In genomic region chr2:129174474-129174873, GRCm38 (mm10) we compare ENCODE assay signal across 8 mouse cellular contexts. TPM values are rescaled to one million over a fixed set of nuclear protein-coding genes. Genes with fewer than 3 reads are reported as not detected.
A peak's percentile ranks its signal among the peaks of the same experiment; 100 is the strongest.
DNase-seq lines count a peak whose midpoint lies in the region; ATAC-seq and TF ChIP-seq lines count a peak whose summit lies in the region.

No protein-coding gene starts in this region.

- WGBS in kidney, adult 2 months = 20% methylated on average over 7 of the region's 7 CpGs
- WGBS in liver, embryonic 12.5 days (ENCODE audit: insufficient replicate concordance) = 35% methylated on average over 7 of the region's 7 CpGs

- TF ChIP-seq CTCF in kidney, adult 2 months (conservative IDR thresholded peaks at IDR 0.05; ENCODE audit: insufficient read depth, insufficient read length, low read depth, low read length) = peak; percentile 94

- no peaks in the 10 kb centered on the region for H3K9me3 ChIP-seq in liver, embryonic 12.5 days (replicated peaks)

- no peak overlapping the region for H3K4me3 ChIP-seq in kidney, adult 2 months (ENCODE audit: insufficient read depth, low read depth, low read length)
- no peak overlapping the region for H3K4me3 ChIP-seq in liver, embryonic 12.5 days

- no peaks in the 10 kb centered on the region for H3K27me3 ChIP-seq in kidney, adult 2 months (replicated peaks; ENCODE audit: control insufficient read depth, insufficient read depth, low read length)
- H3K27me3 ChIP-seq in liver, embryonic 12.5 days (replicated peaks) = peaks cover 8% of the 10 kb centered on the region; the same call in 1 of the 2 replicates

- no peaks in the 10 kb centered on the region for H3K36me3 ChIP-seq in kidney, adult 2 months (ENCODE audit: control insufficient read depth, insufficient read depth, low read length)
- H3K36me3 ChIP-seq in liver, embryonic 12.5 days = no peaks in the 10 kb centered on the region

- H3K9ac ChIP-seq in liver, embryonic 12.5 days = no peak overlapping the region

- no peaks in the 10 kb centered on the region for H3K4me1 ChIP-seq in kidney, adult 2 months (ENCODE audit: control insufficient read depth, insufficient read depth, low read length)
- peaks cover 13% of the 10 kb centered on the region; the same call in 1 of the 2 replicates for H3K4me1 ChIP-seq in liver, embryonic 12.5 days

- no peak for TF ChIP-seq POLR2A in kidney, adult 2 months (IDR thresholded peaks at IDR 0.05; ENCODE audit: low read depth, low read length)

- no peak overlapping the region for H3K4me2 ChIP-seq in liver, embryonic 12.5 days

- DNase-seq in 416B (ENCODE audit: low read depth) (peak; percentile 81), MN1 (ENCODE audit: low spot score) (peak; percentile 51)
- peak; percentile 62 to 71 for DNase-seq in cerebellum, postnatal 25 days
- peak; percentile 15 to 18 for DNase-seq in gastrocnemius, postnatal 36 days
- DNase-seq in kidney, adult 2 months = peak; percentile 74
- DNase-seq in retina, embryonic 14.5 days (ENCODE audit: low spot score) = peak; percentile 68
- DNase-seq in yolk sac, embryonic 10.5 days (ENCODE audit: low spot score) = peak; percentile 19

- peak; percentile 68 for ATAC-seq in liver, embryonic 12.5 days

- intact Hi-C loops in gastrocnemius, postnatal 36 days (cut with DNase I) = loop anchor here (1.0 kb wide), 1 partner anchor 85 kb away; no protein-coding TSS in a partner anchor

- no peak overlapping the region for H3K27ac ChIP-seq in kidney, adult 2 months (ENCODE audit: insufficient read depth, low read depth, low read length)
- H3K27ac ChIP-seq in liver, embryonic 12.5 days = no peak overlapping the region

RNA-seq across cellular contexts. Expression of gene Slc20a1, which starts 24.1 kb away (rescaled TPM):
- 10 to 100 TPM in 1 of 2 experiments, 1 to 10 TPM in 1; 7.9 to 10.5 TPM for total RNA-seq in gastrocnemius, postnatal 36 days (2021)
- 14.0 and 14.7 TPM in 2 replicates for polyA plus RNA-seq in kidney, adult 2 months (2012; rRNA removed)
- polyA plus RNA-seq in liver, embryonic 12.5 days (2016; fragmentation: Nextera tagmentation; extraction: Ambion mirVana) = 76.2 and 78.4 TPM in 2 replicates

RNA-seq across cellular contexts. Expression of gene Chchd5, which starts 45.0 kb away (rescaled TPM):
- 1 to 10 TPM; 8.4 to 8.7 TPM for total RNA-seq in gastrocnemius, postnatal 36 days (2021)
- 43.1 and 46.8 TPM in 2 replicates for polyA plus RNA-seq in kidney, adult 2 months (2012; rRNA removed)
- 12.3 and 13.6 TPM in 2 replicates for polyA plus RNA-seq in liver, embryonic 12.5 days (2016; fragmentation: Nextera tagmentation; extraction: Ambion mirVana)

Comparison
In these comparisons a context has a peak if more than half of its experiments do, and no peak if none do; other contexts are left out.
1. DNase-seq: peak in every context shown above with its lines; median percentile 81 in 416B; 74 in kidney, adult 2 months; 68 in retina, embryonic 14.5 days; 66 in cerebellum, postnatal 25 days; 51 in MN1; 19 in yolk sac, embryonic 10.5 days; 16 in gastrocnemius, postnatal 36 days.